ENCODE assay signal across 9 mouse cellular contexts in the genomic region with DNA sequence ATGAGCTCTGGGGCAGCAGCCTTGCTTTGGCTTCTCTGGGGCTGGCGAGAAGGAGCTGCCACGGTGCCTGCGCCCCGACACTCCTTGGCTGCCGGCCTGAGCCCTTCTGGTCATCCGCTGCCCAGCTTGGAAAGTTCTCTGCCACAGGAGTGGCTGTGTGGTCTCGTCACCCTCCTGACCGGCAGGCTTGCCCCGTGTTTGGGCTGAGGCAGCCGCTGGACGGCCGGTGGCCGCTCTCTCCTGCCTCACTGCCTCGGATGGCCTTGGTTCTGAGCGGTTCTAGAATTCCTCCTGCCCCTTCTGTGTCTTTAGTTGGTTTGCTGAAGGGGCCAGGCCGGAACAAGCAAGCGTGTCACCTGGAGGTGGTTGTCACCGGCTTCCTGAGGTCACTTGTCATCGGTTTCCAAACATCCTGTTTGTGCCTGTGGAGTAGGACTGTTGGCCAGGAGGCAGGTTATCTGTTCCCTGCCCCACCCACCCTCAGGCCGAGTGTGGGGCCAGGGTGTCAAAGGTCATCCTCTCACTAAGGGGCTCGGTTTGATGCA. TPM values are rescaled to one million over a fixed set of nuclear protein-coding genes. Genes with fewer than 3 reads are reported as not detected.
DNase-seq lines count a peak whose midpoint lies in the region; ATAC-seq and TF ChIP-seq lines count a peak whose summit lies in the region.
"Had no signal": no experiment of that assay in that cellular context is flagged by ENCODE, and none has a peak within 500 bp of the region (broad histone marks: within the 10 kb centered on the region; RNA-seq: fewer than 3 reads in every experiment).

No protein-coding gene starts in this region.

- no peak for ATAC-seq in hindbrain, embryonic 13.5 days (ENCODE audit: low FRiP score)
- ATAC-seq in hindbrain, embryonic 12.5 days (ENCODE audit: low FRiP score) = no peak
- ATAC-seq in embryonic facial prominence, embryonic 12.5 days (ENCODE audit: insufficient number of reproducible peaks, insufficient read depth, low FRiP score, low TSS enrichment) = no peak
- ATAC-seq in intestine, postnatal 0 days = peak; percentile 19; the same call in 1 of the 2 replicates
- 0 out of 2 replicates have a peak, but pooled peaks have one; percentile 7 for ATAC-seq in lung, embryonic 16.5 days (ENCODE audit: low read depth)
- no peak for ATAC-seq in erythroid progenitor cell, adult 5-6 weeks (replicated peaks; ENCODE audit: low FRiP score, poor library complexity, severe bottlenecking)

- DNase-seq in urinary bladder, postnatal 4 days (ENCODE audit: low spot score in 2 of 2) = no peak
- DNase-seq in left cerebral cortex, adult 8-10 months (ENCODE audit: low spot score in 2 of 2) = no peak

- peak overlapping the region; percentile 52; the same call in 1 of the 2 replicates for H3K27ac ChIP-seq in hindbrain, embryonic 13.5 days
- no peak overlapping the region for H3K27ac ChIP-seq in hindbrain, embryonic 12.5 days
- H3K27ac ChIP-seq in embryonic facial prominence, embryonic 12.5 days = peak overlapping the region; percentile 67
- H3K27ac ChIP-seq in intestine, postnatal 0 days (ENCODE audit: low read depth, low read length) = peak overlapping the region; percentile 85
- peak overlapping the region; percentile 77 for H3K27ac ChIP-seq in lung, embryonic 16.5 days (ENCODE audit: low read length)

- H3K36me3 ChIP-seq in hindbrain, embryonic 13.5 days = peaks cover 13% of the 10 kb centered on the region
- no peaks in the 10 kb centered on the region for H3K36me3 ChIP-seq in hindbrain, embryonic 12.5 days
- peaks cover 15% of the 10 kb centered on the region for H3K36me3 ChIP-seq in embryonic facial prominence, embryonic 12.5 days
- peaks cover 12% of the 10 kb centered on the region; the same call in 1 of the 2 replicates for H3K36me3 ChIP-seq in intestine, postnatal 0 days (ENCODE audit: control insufficient read depth, insufficient read depth)
- no peaks in the 10 kb centered on the region; the same call in 1 of the 2 replicates for H3K36me3 ChIP-seq in lung, embryonic 16.5 days (ENCODE audit: control insufficient read depth, insufficient read depth, low read length)

- no peak overlapping the region for H3K4me3 ChIP-seq in hindbrain, embryonic 13.5 days
- H3K4me3 ChIP-seq in hindbrain, embryonic 12.5 days = no peak overlapping the region
- H3K4me3 ChIP-seq in embryonic facial prominence, embryonic 12.5 days = no peak overlapping the region
- no peak overlapping the region for H3K4me3 ChIP-seq in intestine, postnatal 0 days (ENCODE audit: low read depth, low read length)
- H3K4me3 ChIP-seq in lung, embryonic 16.5 days (ENCODE audit: low read length) = no peak overlapping the region

- H3K9me3 ChIP-seq in hindbrain, embryonic 13.5 days = no peaks in the 10 kb centered on the region
- H3K9me3 ChIP-seq in hindbrain, embryonic 12.5 days (replicated peaks) = no peaks in the 10 kb centered on the region
- no peaks in the 10 kb centered on the region for H3K9me3 ChIP-seq in embryonic facial prominence, embryonic 12.5 days
- H3K9me3 ChIP-seq in intestine, postnatal 0 days (ENCODE audit: control insufficient read depth) = no peaks in the 10 kb centered on the region
- H3K9me3 ChIP-seq in lung, embryonic 16.5 days (ENCODE audit: control insufficient read depth, low read length) = no peaks in the 10 kb centered on the region

- 77% methylated on average over 21 of the region's 21 CpGs for WGBS in hindbrain, embryonic 13.5 days
- 68% methylated on average over 21 of the region's 21 CpGs for WGBS in hindbrain, embryonic 12.5 days
- 50% methylated on average over 21 of the region's 21 CpGs for WGBS in embryonic facial prominence, embryonic 12.5 days
- 47% methylated on average over 21 of the region's 21 CpGs for WGBS in intestine, postnatal 0 days
- 38% methylated on average over 21 of the region's 21 CpGs for WGBS in lung, embryonic 16.5 days

- H3K4me2 ChIP-seq in hindbrain, embryonic 13.5 days = no peak overlapping the region
- H3K4me2 ChIP-seq in hindbrain, embryonic 12.5 days (replicated peaks) = no peak overlapping the region
- H3K4me2 ChIP-seq in embryonic facial prominence, embryonic 12.5 days (replicated peaks) = no peak overlapping the region
- peak overlapping the region; percentile 53 for H3K4me2 ChIP-seq in intestine, postnatal 0 days (replicated peaks; ENCODE audit: low read depth)
- peak overlapping the region; percentile 28 for H3K4me2 ChIP-seq in lung, embryonic 16.5 days (ENCODE audit: low read depth, low read length)

- no peak overlapping the region for H3K9ac ChIP-seq in hindbrain, embryonic 13.5 days
- H3K9ac ChIP-seq in hindbrain, embryonic 12.5 days = no peak overlapping the region
- H3K9ac ChIP-seq in embryonic facial prominence, embryonic 12.5 days = peak overlapping the region; percentile 38; the same call in 1 of the 2 replicates
- H3K9ac ChIP-seq in intestine, postnatal 0 days (ENCODE audit: low read depth, low read length) = 0 out of 2 replicates have a peak overlapping the region, but pooled peaks have one; percentile 13
- H3K9ac ChIP-seq in lung, embryonic 16.5 days (ENCODE audit: low read length) = peak overlapping the region; percentile 29; the same call in 1 of the 2 replicates

- no peaks in the 10 kb centered on the region for H3K27me3 ChIP-seq in hindbrain, embryonic 13.5 days
- H3K27me3 ChIP-seq in hindbrain, embryonic 12.5 days = no peaks in the 10 kb centered on the region
- no peaks in the 10 kb centered on the region for H3K27me3 ChIP-seq in embryonic facial prominence, embryonic 12.5 days
- H3K27me3 ChIP-seq in intestine, postnatal 0 days (replicated peaks; ENCODE audit: control insufficient read depth, insufficient read depth, low read length) = no peaks in the 10 kb centered on the region
- H3K27me3 ChIP-seq in lung, embryonic 16.5 days (ENCODE audit: control insufficient read depth, insufficient read depth, low read depth, low read length) = no peaks in the 10 kb centered on the region

- TF ChIP-seq CTCF in intestine, postnatal 0 days (IDR thresholded peaks at IDR 0.05; ENCODE audit: low read depth) = no peak

- H3K4me1 ChIP-seq in hindbrain, embryonic 13.5 days (replicated peaks) = peaks cover 22% of the 10 kb centered on the region
- peaks cover 35% of the 10 kb centered on the region for H3K4me1 ChIP-seq in hindbrain, embryonic 12.5 days
- H3K4me1 ChIP-seq in embryonic facial prominence, embryonic 12.5 days = peaks cover 54% of the 10 kb centered on the region
- H3K4me1 ChIP-seq in intestine, postnatal 0 days (replicated peaks; ENCODE audit: control insufficient read depth, insufficient read depth, low read length) = peaks cover 11% of the 10 kb centered on the region; the same call in 1 of the 2 replicates
- H3K4me1 ChIP-seq in lung, embryonic 16.5 days (replicated peaks; ENCODE audit: control insufficient read depth, insufficient read depth, low read length) = peaks cover 56% of the 10 kb centered on the region

RNA-seq across cellular contexts. Expression of gene Pxn, which starts 13.9 kb away (rescaled TPM):
- polyA plus RNA-seq in hindbrain, embryonic 13.5 days (2015; fragmentation: Nextera tagmentation; extraction: Ambion mirVana) = 19.9 and 23.4 TPM in 2 replicates
- 34.0 and 39.2 TPM in 2 replicates for polyA plus RNA-seq in hindbrain, embryonic 12.5 days (2016; fragmentation: Nextera tagmentation; extraction: Ambion mirVana)
- polyA plus RNA-seq in embryonic facial prominence, embryonic 12.5 days (2016; fragmentation: Nextera tagmentation; extraction: Ambion mirVana) = 46.8 and 47.1 TPM in 2 replicates
- 65.1 and 71.1 TPM in 2 replicates for polyA plus RNA-seq in intestine, postnatal 0 days (2015; fragmentation: Nextera tagmentation; extraction: Ambion mirVana)
- 70.1 and 74.4 TPM in 2 replicates for polyA plus RNA-seq in lung, embryonic 16.5 days (2015; fragmentation: Nextera tagmentation; extraction: Ambion mirVana)
- total RNA-seq in left cerebral cortex, adult 8-10 months (2022) = 10 to 100 TPM; 18.3 to 27.8 (median 22.9) TPM
- 18.9 and 24.5 TPM in 2 replicates for total RNA-seq in erythroid progenitor cell, adult 5-6 weeks (2015; ENCODE audit: low replicate concordance)
- total RNA-seq in erythroid progenitor cell, adult 5-6 weeks (2017; ENCODE audit: low replicate concordance) = 11.1 and 21.2 TPM in 2 replicates

RNA-seq across cellular contexts. Expression of gene Sirt4, which starts 35.9 kb away (rescaled TPM):
- polyA plus RNA-seq in hindbrain, embryonic 13.5 days (2015; fragmentation: Nextera tagmentation; extraction: Ambion mirVana) = 30.0 TPM in 2 replicates
- 23.1 and 24.7 TPM in 2 replicates for polyA plus RNA-seq in hindbrain, embryonic 12.5 days (2016; fragmentation: Nextera tagmentation; extraction: Ambion mirVana)
- 23.2 and 25.9 TPM in 2 replicates for polyA plus RNA-seq in embryonic facial prominence, embryonic 12.5 days (2016; fragmentation: Nextera tagmentation; extraction: Ambion mirVana)
- 5.0 and 6.4 TPM in 2 replicates for polyA plus RNA-seq in intestine, postnatal 0 days (2015; fragmentation: Nextera tagmentation; extraction: Ambion mirVana)
- 28.1 and 31.4 TPM in 2 replicates for polyA plus RNA-seq in lung, embryonic 16.5 days (2015; fragmentation: Nextera tagmentation; extraction: Ambion mirVana)
- total RNA-seq in left cerebral cortex, adult 8-10 months (2022) = 10 to 100 TPM; 27.1 to 38.6 (median 33.1) TPM
- 1.8 TPM in 1 of 2 replicates, not detected in the other for total RNA-seq in erythroid progenitor cell, adult 5-6 weeks (2015; ENCODE audit: low replicate concordance)
- 3.3 TPM in 1 of 2 replicates, not detected in the other for total RNA-seq in erythroid progenitor cell, adult 5-6 weeks (2017; ENCODE audit: low replicate concordance)

RNA-seq across cellular contexts. Expression of gene Rplp0, which starts 38.9 kb away (rescaled TPM):
- 895 and 907 TPM in 2 replicates for polyA plus RNA-seq in hindbrain, embryonic 13.5 days (2015; fragmentation: Nextera tagmentation; extraction: Ambion mirVana)
- polyA plus RNA-seq in hindbrain, embryonic 12.5 days (2016; fragmentation: Nextera tagmentation; extraction: Ambion mirVana) = 819 and 900 TPM in 2 replicates
- polyA plus RNA-seq in embryonic facial prominence, embryonic 12.5 days (2016; fragmentation: Nextera tagmentation; extraction: Ambion mirVana) = 1,232 and 1,233 TPM in 2 replicates
- 832 and 868 TPM in 2 replicates for polyA plus RNA-seq in intestine, postnatal 0 days (2015; fragmentation: Nextera tagmentation; extraction: Ambion mirVana)
- polyA plus RNA-seq in lung, embryonic 16.5 days (2015; fragmentation: Nextera tagmentation; extraction: Ambion mirVana) = 1,507 and 1,565 TPM in 2 replicates
- 100 to 1,000 TPM; 188 to 223 (median 203) TPM for total RNA-seq in left cerebral cortex, adult 8-10 months (2022)
- 1,000 and 1,025 TPM in 2 replicates for total RNA-seq in erythroid progenitor cell, adult 5-6 weeks (2015; ENCODE audit: low replicate concordance)
- total RNA-seq in erythroid progenitor cell, adult 5-6 weeks (2017; ENCODE audit: low replicate concordance) = 380 and 735 TPM in 2 replicates

RNA-seq across cellular contexts. Expression of gene Gcn1l1, which starts 44.7 kb away (rescaled TPM):
- polyA plus RNA-seq in hindbrain, embryonic 13.5 days (2015; fragmentation: Nextera tagmentation; extraction: Ambion mirVana) = 42.2 and 42.4 TPM in 2 replicates
- polyA plus RNA-seq in hindbrain, embryonic 12.5 days (2016; fragmentation: Nextera tagmentation; extraction: Ambion mirVana) = 57.6 and 62.5 TPM in 2 replicates
- 56.1 and 57.9 TPM in 2 replicates for polyA plus RNA-seq in embryonic facial prominence, embryonic 12.5 days (2016; fragmentation: Nextera tagmentation; extraction: Ambion mirVana)
- polyA plus RNA-seq in intestine, postnatal 0 days (2015; fragmentation: Nextera tagmentation; extraction: Ambion mirVana) = 9.3 and 9.6 TPM in 2 replicates
- polyA plus RNA-seq in lung, embryonic 16.5 days (2015; fragmentation: Nextera tagmentation; extraction: Ambion mirVana) = 32.9 and 35.1 TPM in 2 replicates
- 10 to 100 TPM; 60.7 to 71.6 (median 61.4) TPM for total RNA-seq in left cerebral cortex, adult 8-10 months (2022)
- total RNA-seq in erythroid progenitor cell, adult 5-6 weeks (2015; ENCODE audit: low replicate concordance) = 9.4 and 17.6 TPM in 2 replicates
- 13.7 and 14.1 TPM in 2 replicates for total RNA-seq in erythroid progenitor cell, adult 5-6 weeks (2017; ENCODE audit: low replicate concordance)

RNA-seq across cellular contexts. Expression of gene Pla2g1b, which starts 54.3 kb away (rescaled TPM):
- polyA plus RNA-seq in hindbrain, embryonic 13.5 days (2015; fragmentation: Nextera tagmentation; extraction: Ambion mirVana) = not detected in 2 replicates
- polyA plus RNA-seq in hindbrain, embryonic 12.5 days (2016; fragmentation: Nextera tagmentation; extraction: Ambion mirVana) = not detected in 2 replicates
- not detected in 2 replicates for polyA plus RNA-seq in embryonic facial prominence, embryonic 12.5 days (2016; fragmentation: Nextera tagmentation; extraction: Ambion mirVana)
- polyA plus RNA-seq in intestine, postnatal 0 days (2015; fragmentation: Nextera tagmentation; extraction: Ambion mirVana) = 0.78 and 0.98 TPM in 2 replicates
- polyA plus RNA-seq in lung, embryonic 16.5 days (2015; fragmentation: Nextera tagmentation; extraction: Ambion mirVana) = 9.7 and 9.8 TPM in 2 replicates
- not detected for total RNA-seq in left cerebral cortex, adult 8-10 months (2022)
- total RNA-seq in erythroid progenitor cell, adult 5-6 weeks (2015; ENCODE audit: low replicate concordance) = not detected in 2 replicates
- total RNA-seq in erythroid progenitor cell, adult 5-6 weeks (2017; ENCODE audit: low replicate concordance) = not detected in 2 replicates
- total RNA-seq: layer of hippocampus, postnatal 10 days had no signal

Comparison
In these comparisons a context has a peak if more than half of its experiments do, and no peak if none do; other contexts are left out.
1. ATAC-seq: peak in intestine, postnatal 0 days (single experiment) and lung, embryonic 16.5 days (single experiment); none in hindbrain, embryonic 13.5 days (single experiment), hindbrain, embryonic 12.5 days (single experiment), embryonic facial prominence, embryonic 12.5 days (single experiment) and erythroid progenitor cell, adult 5-6 weeks (single experiment).
2. H3K4me2 ChIP-seq: peak in intestine, postnatal 0 days (single experiment) and lung, embryonic 16.5 days (single experiment); none in hindbrain, embryonic 13.5 days (single experiment), hindbrain, embryonic 12.5 days (single experiment) and embryonic facial prominence, embryonic 12.5 days (single experiment).
3. H3K9ac ChIP-seq: peak in embryonic facial prominence, embryonic 12.5 days (single experiment), intestine, postnatal 0 days (single experiment) and lung, embryonic 16.5 days (single experiment); none in hindbrain, embryonic 13.5 days (single experiment) and hindbrain, embryonic 12.5 days (single experiment).